Mouse (Mus musculus): ENCODE measurements around the gene Tspan4. TPM values are rescaled to one million over a fixed set of nuclear protein-coding genes. Genes with fewer than 3 reads are reported as not detected.

The Tspan4 gene
- polyA plus RNA-seq, 1 experiment from 2014 or later: 107 TPM

DNA sequence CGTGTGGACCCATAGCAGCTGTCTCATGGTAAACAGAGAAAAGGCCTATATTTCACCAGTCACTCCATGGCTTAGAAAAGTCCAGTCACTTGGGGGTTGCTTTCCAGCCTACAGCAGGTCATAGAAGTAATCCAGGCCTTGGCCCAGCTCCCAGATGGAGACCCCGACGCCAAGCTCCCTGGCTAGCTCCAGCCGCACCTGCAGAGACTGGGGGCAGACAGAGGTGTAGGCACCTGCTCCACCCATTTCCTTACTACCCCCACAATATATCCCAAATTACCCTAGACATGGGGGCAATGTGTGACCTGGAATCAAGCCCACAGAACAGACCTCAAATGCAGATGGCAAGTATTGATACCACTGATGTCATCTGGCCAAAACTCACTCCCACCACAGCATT is 20.9 kb downstream of the Tspan4 start:
- Histone ChIP-seq H3K9me3 (ENCODE audit: low read length) (no peaks in the 10 kb centered on the region), H3K27me3 (replicated peaks; ENCODE audit: insufficient read depth, low read length) (no peaks in the 10 kb centered on the region), H3K9ac (replicated peaks; ENCODE audit: low read depth) (no peak overlapping the region), H3K27ac (ENCODE audit: low read length) (no peak overlapping the region), H3K4me2 (replicated peaks; ENCODE audit: low read depth, low read length) (no peak overlapping the region), H3K4me3 (ENCODE audit: low read depth, low read length) (no peak overlapping the region), H3K4me1 (ENCODE audit: insufficient read depth, low read depth, low read length) (no peaks in the 10 kb centered on the region), H3K36me3 (ENCODE audit: insufficient read depth, low read length) (no peaks in the 10 kb centered on the region; the same call in 1 of the 2 replicates)
- no peak for ATAC-seq
- 76% methylated on average over 4 of the region's 4 CpGs for WGBS
- no peak for DNase-seq (ENCODE audit: low spot score)
- no peak for TF ChIP-seq EP300 (IDR thresholded peaks at IDR 0.05)
- TF ChIP-seq CTCF (IDR thresholded peaks at IDR 0.05): no peak

DNA sequence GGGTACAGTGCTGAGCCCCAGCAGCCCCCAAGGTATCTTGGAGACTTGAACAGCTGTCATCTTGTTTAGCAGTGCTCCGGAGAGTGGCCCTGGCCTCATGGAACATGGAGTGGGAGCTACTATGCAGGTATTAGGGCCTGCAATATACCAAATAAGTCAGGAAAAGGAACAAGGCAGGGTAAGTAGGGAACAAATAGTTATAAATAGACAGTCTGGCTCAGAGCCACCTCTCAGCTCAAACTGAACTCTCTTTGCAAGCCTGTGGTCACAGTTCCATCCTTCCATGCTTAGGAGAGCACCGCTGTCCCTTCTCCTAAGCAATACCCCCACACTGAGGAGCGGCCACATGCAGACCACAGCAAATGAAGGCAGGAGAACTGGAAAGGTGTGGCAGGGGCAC is 22.6 kb downstream of the Tspan4 start:
- WGBS: 92% methylated on average over 3 of the region's 3 CpGs
- Histone ChIP-seq H3K4me2 (replicated peaks; ENCODE audit: low read depth, low read length) (no peak overlapping the region), H3K27me3 (replicated peaks; ENCODE audit: insufficient read depth, low read length) (no peaks in the 10 kb centered on the region), H3K9me3 (ENCODE audit: low read length) (no peaks in the 10 kb centered on the region), H3K36me3 (ENCODE audit: insufficient read depth, low read length) (no peaks in the 10 kb centered on the region; the same call in 1 of the 2 replicates), H3K4me3 (ENCODE audit: low read depth, low read length) (no peak overlapping the region), H3K9ac (replicated peaks; ENCODE audit: low read depth) (no peak overlapping the region), H3K4me1 (ENCODE audit: insufficient read depth, low read depth, low read length) (no peaks in the 10 kb centered on the region), H3K27ac (ENCODE audit: low read length) (no peak overlapping the region)
- no peak for DNase-seq (ENCODE audit: low spot score)
- no peak for ATAC-seq
- TF ChIP-seq CTCF (IDR thresholded peaks at IDR 0.05) (no peak), EP300 (IDR thresholded peaks at IDR 0.05) (no peak)

DNA sequence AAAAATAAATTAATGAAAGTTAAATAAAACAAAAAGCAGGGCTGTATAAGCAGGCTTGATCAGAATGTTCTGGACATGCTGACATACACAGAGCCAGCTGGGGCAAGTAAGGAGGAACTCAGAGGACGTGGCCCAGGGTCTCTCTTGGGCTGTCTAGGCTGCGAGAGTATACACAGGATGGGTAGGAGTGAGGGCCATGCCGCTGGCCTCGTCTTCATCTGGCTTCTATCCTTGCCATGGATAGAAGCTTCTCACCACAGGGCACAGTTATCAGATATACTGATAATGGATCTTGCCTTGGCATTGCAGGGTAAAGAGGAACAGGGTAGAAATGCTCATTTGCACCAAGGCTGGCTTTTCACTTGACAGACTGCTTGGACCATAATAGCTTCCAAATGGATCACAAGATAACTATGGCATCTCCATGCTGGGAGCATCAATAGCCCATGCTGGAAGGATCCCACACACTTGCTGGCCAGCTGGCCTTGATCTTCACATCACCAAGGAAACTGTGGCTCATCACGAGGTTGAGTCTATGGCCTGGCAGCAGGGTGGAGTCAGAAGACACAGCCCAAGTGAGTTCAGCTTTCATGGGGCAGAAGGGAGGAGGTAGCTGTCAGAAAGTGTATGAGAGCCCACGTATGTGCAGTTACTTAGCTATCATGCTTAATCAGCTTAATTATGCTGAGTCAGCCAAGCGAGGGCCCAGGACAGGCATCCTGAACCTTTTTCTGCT is 26.9 kb downstream of the Tspan4 start:
- no peaks in the 10 kb centered on the region for H3K36me3 ChIP-seq (ENCODE audit: insufficient read depth, low read length)
- no peak for TF ChIP-seq CTCF (IDR thresholded peaks at IDR 0.05)
- TF ChIP-seq EP300 (IDR thresholded peaks at IDR 0.05): no peak
- no peak overlapping the region for H3K4me2 ChIP-seq (replicated peaks; ENCODE audit: low read depth, low read length)
- no peaks in the 10 kb centered on the region for H3K9me3 ChIP-seq (ENCODE audit: low read length)
- WGBS: 91% methylated on average over 7 of the region's 7 CpGs
- no peaks in the 10 kb centered on the region for H3K4me1 ChIP-seq (ENCODE audit: insufficient read depth, low read depth, low read length)
- no peak overlapping the region for H3K27ac ChIP-seq (ENCODE audit: low read length)
- ATAC-seq: no peak
- H3K27me3 ChIP-seq (replicated peaks; ENCODE audit: insufficient read depth, low read length): no peaks in the 10 kb centered on the region
- DNase-seq (ENCODE audit: low spot score): no peak
- H3K9ac ChIP-seq (replicated peaks; ENCODE audit: low read depth): no peak overlapping the region
- no peak overlapping the region for H3K4me3 ChIP-seq (ENCODE audit: low read depth, low read length)

DNA sequence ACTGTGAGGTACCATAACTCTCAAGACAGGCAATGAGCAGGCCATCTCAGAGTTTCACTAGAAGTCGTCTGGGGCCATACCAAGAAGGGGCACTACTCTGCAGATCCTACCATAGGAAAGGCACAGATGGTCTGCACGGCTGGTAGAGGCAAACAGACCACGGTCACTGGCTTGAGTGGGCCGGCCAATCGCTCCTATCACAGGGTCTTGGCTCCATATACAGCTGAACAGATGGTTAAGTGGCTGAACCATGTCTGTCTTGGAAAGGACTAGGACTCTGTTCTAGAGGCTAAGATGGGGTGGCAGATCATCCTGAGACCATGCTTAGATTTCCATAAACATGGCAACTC is 27.5 kb downstream of the Tspan4 start:
- DNase-seq (ENCODE audit: low spot score) (no peak), ATAC-seq (no peak)
- Histone ChIP-seq H3K9ac (replicated peaks; ENCODE audit: low read depth) (no peak overlapping the region), H3K4me1 (ENCODE audit: insufficient read depth, low read depth, low read length) (no peaks in the 10 kb centered on the region), H3K36me3 (ENCODE audit: insufficient read depth, low read length) (no peaks in the 10 kb centered on the region), H3K27ac (ENCODE audit: low read length) (no peak overlapping the region), H3K4me2 (replicated peaks; ENCODE audit: low read depth, low read length) (no peak overlapping the region), H3K9me3 (ENCODE audit: low read length) (no peaks in the 10 kb centered on the region), H3K27me3 (replicated peaks; ENCODE audit: insufficient read depth, low read length) (no peaks in the 10 kb centered on the region), H3K4me3 (ENCODE audit: low read depth, low read length) (no peak overlapping the region)
- 94% methylated on average over 5 of the region's 5 CpGs for WGBS
- no peak for TF ChIP-seq EP300 (IDR thresholded peaks at IDR 0.05)

DNA sequence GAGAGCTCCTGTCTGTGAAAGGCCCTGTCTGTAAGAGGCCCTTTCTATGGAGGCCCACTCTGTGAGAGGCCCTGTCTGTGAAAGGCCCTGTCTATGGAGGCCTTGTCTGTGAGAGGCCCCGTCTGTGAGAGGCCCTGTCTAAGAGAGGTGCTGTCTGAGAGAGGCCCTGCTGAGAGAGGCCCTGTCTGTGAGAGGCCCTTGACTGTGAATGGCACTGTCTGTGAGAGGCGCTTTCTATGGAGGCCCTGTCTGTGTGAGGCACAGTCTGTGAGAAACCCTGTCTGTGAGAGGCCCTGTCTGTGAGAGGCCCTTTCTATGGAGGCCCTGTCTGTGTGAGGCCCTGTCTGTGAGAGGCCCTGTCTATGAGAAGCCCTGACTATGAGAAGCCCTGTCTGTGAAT is 31.2 kb downstream of the Tspan4 start:
- H3K4me1 ChIP-seq (ENCODE audit: insufficient read depth, low read depth, low read length): no peaks in the 10 kb centered on the region
- no peak for TF ChIP-seq EP300 (IDR thresholded peaks at IDR 0.05)
- TF ChIP-seq CTCF (IDR thresholded peaks at IDR 0.05): no peak
- no peak overlapping the region for H3K9ac ChIP-seq (replicated peaks; ENCODE audit: low read depth)

DNA sequence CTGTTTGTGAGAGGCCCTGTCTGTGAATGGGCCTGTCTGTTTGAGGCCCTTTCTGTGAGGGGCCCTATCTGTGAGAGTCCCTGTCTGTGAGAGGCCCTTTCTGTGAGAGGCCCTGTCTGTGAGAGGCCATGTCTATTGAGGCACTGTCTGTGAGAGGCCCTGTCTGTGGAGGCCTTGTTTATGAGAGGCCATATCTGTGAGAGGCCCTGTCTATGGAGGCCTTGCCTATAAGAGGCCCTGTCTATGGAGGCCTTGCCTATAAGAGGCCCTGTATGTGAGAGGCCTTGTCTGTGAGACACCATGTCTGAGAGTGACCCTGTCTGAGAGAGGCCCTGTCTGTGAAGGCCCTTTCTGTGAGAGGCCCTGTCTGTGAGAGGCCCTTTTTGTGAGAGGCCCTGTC is 33.1 kb downstream of the Tspan4 start:
- no peak overlapping the region for H3K9ac ChIP-seq (replicated peaks; ENCODE audit: low read depth)
- H3K27me3 ChIP-seq (replicated peaks; ENCODE audit: insufficient read depth, low read length): no peaks in the 10 kb centered on the region
- H3K9me3 ChIP-seq (ENCODE audit: low read length): no peaks in the 10 kb centered on the region
- H3K27ac ChIP-seq (ENCODE audit: low read length): no peak overlapping the region
- TF ChIP-seq EP300 (IDR thresholded peaks at IDR 0.05) (no peak), CTCF (IDR thresholded peaks at IDR 0.05) (no peak)
- no peak for DNase-seq (ENCODE audit: low spot score)
- no peaks in the 10 kb centered on the region for H3K36me3 ChIP-seq (ENCODE audit: insufficient read depth, low read length)
- ATAC-seq: no peak
- H3K4me3 ChIP-seq (ENCODE audit: low read depth, low read length): no peak overlapping the region
- H3K4me2 ChIP-seq (replicated peaks; ENCODE audit: low read depth, low read length): no peak overlapping the region
- no peaks in the 10 kb centered on the region for H3K4me1 ChIP-seq (ENCODE audit: insufficient read depth, low read depth, low read length)

More for the DNA sequence above, 31.2 kb downstream of the Tspan4 start:
- Histone ChIP-seq H3K4me2 (replicated peaks; ENCODE audit: low read depth, low read length) (no peak overlapping the region), H3K36me3 (ENCODE audit: insufficient read depth, low read length) (no peaks in the 10 kb centered on the region), H3K4me3 (ENCODE audit: low read depth, low read length) (no peak overlapping the region), H3K9me3 (ENCODE audit: low read length) (no peaks in the 10 kb centered on the region), H3K27me3 (replicated peaks; ENCODE audit: insufficient read depth, low read length) (no peaks in the 10 kb centered on the region), H3K27ac (ENCODE audit: low read length) (no peak overlapping the region)
- 76% methylated on average over 2 of the region's 2 CpGs for WGBS
- DNase-seq (ENCODE audit: low spot score) (no peak), ATAC-seq (no peak)

DNA sequence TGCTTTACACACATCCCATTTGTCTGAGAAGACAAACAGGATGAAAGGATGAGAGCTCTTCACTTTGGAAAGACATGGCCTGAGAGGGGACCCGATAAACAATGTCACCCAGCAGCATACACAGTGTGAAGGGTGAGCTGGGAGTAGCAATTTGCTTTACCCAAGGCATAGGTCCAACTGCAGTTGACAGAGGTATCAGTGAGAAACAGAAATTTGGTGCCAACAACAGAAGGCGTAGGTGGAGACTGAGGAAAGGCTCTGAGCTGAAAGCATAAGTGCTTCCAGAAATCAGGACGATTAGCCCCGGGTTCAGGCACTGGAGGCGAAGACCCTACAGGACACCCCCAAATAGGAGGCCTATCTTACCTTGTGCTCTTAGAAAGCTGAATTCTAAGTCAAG is 35.2 kb downstream of the Tspan4 start:
- no peak for TF ChIP-seq CTCF (IDR thresholded peaks at IDR 0.05)
- TF ChIP-seq EP300 (IDR thresholded peaks at IDR 0.05): no peak
- Histone ChIP-seq H3K4me2 (replicated peaks; ENCODE audit: low read depth, low read length) (no peak overlapping the region), H3K4me1 (ENCODE audit: insufficient read depth, low read depth, low read length) (no peaks in the 10 kb centered on the region), H3K27me3 (replicated peaks; ENCODE audit: insufficient read depth, low read length) (no peaks in the 10 kb centered on the region), H3K27ac (ENCODE audit: low read length) (no peak overlapping the region), H3K36me3 (ENCODE audit: insufficient read depth, low read length) (no peaks in the 10 kb centered on the region), H3K9ac (replicated peaks; ENCODE audit: low read depth) (no peak overlapping the region), H3K4me3 (ENCODE audit: low read depth, low read length) (no peak overlapping the region), H3K9me3 (ENCODE audit: low read length) (no peaks in the 10 kb centered on the region)
- DNase-seq (ENCODE audit: low spot score): no peak
- ATAC-seq: no peak
- 89% methylated on average over 5 of the region's 5 CpGs for WGBS

All from lung, postnatal 0 days (tissue).